Mouse (Mus musculus) bone marrow macrophage, adult 2 months (primary cell): ENCODE measurements around the gene Stim2.

Experiments
- CTCF ChIP-seq: IDR thresholded peaks from 2 replicates; pipeline ENCODE4 v1.5.1; 2012; ENCODE audit warnings: low read depth, mild to moderate bottlenecking, low read length, moderate library complexity
- POLR2A ChIP-seq: IDR thresholded peaks from 2 replicates; pipeline ENCODE4 v1.6.1; 2012; ENCODE audit warnings: mild to moderate bottlenecking, low read depth, low read length, borderline replicate concordance

GRCm38 (mm10) chr5:54116538-54116937, 118.2 kb downstream of the Stim2 start:
- TF ChIP-seq POLR2A (no peak), CTCF (no peak)
